Mouse (Mus musculus) G1E (cell line): ENCODE measurements around the gene 1810062G17Rik.

Source experiments
- CTCF ChIP-seq: IDR thresholded peaks from 2 replicates; pipeline ENCODE4 v1.5.1; 2012; ENCODE audit warnings: low read depth, low read length, inconsistent platforms, mixed read lengths
- GATA1 ChIP-seq: IDR thresholded peaks from 2 replicates; pipeline ENCODE4 v1.6.1; 2012; ENCODE audit warnings: borderline replicate concordance, low read length, inconsistent platforms, mixed read lengths
- POLR2AphosphoS5 ChIP-seq: IDR thresholded peaks from 2 replicates; pipeline ENCODE4 v1.6.1; 2012; ENCODE audit warnings: low read depth, low read length, inconsistent platforms; ENCODE audit not compliant: insufficient replicate concordance

GRCm38 (mm10) chr3:36500976-36501375 is 25.2 kb downstream of the 1810062G17Rik start:
- TF ChIP-seq CTCF (no peak), POLR2AphosphoS5 (no peak), GATA1 (no peak)
